Mouse (Mus musculus) embryonic fibroblast, embryonic 13.5 days (primary cell): Measurements from ENCODE around the gene Kif1bp.

ENCODE experiments used
- CTCF ChIP-seq: IDR thresholded peaks from 2 replicates; pipeline ENCODE4 v1.5.1; 2011; ENCODE audit warnings: mild to moderate bottlenecking, control low read depth, low read length, moderate library complexity, borderline replicate concordance; ENCODE audit not compliant: insufficient read depth
- POLR2A ChIP-seq: IDR thresholded peaks from 2 replicates; pipeline ENCODE4 v1.6.1; 2011; ENCODE audit warnings: low read depth, mild to moderate bottlenecking, control low read depth, low read length, moderate library complexity

- TF ChIP-seq POLR2A, result no peak
- TF ChIP-seq CTCF, result no peak
Observed at GRCm38 (mm10) chr10:62520911-62521310, 57.3 kb downstream of the Kif1bp start.
